Mouse (Mus musculus) olfactory bulb, adult 2 months (tissue): ENCODE data around the gene Tenm4.

ENCODE experiments used
- CTCF ChIP-seq: fragments of 200-500 bp; IDR thresholded peaks from 2 replicates; pipeline ENCODE4 v1.5.1; 2012; ENCODE audit warnings: low read depth, mild to moderate bottlenecking, low read length, moderate library complexity; ENCODE audit not compliant: insufficient read depth
- POLR2A ChIP-seq: fragments of 200-500 bp; IDR thresholded peaks from 2 replicates; pipeline ENCODE4 v1.6.1; 2012; ENCODE audit warnings: mild to moderate bottlenecking, low read depth, low read length, moderate library complexity; ENCODE audit not compliant: insufficient read depth

DNA sequence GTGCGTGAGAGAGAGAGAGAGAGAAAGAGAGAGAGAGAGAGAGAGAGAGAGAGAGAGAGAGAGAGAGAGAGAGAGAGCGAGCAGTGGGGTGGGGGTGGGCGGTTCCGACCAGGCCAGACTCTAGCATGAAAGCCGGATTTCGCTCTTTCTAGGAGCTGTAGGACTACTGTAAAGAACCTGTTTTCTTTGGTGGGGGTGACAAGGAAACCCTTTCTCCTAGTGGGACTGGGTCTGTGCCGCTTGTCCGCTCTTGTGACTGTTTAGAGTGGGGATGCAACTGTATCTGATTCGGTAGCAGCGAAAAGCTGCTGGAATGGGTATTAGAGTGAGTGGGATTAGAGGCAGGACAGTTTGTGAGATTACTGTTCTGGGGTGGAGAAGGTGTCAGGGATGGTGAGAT, 42.7 kb downstream of the Tenm4 start:
- TF ChIP-seq POLR2A (no peak), CTCF (no peak)
